ENCODE assay signal across 8 mouse cellular contexts in the genomic region with DNA sequence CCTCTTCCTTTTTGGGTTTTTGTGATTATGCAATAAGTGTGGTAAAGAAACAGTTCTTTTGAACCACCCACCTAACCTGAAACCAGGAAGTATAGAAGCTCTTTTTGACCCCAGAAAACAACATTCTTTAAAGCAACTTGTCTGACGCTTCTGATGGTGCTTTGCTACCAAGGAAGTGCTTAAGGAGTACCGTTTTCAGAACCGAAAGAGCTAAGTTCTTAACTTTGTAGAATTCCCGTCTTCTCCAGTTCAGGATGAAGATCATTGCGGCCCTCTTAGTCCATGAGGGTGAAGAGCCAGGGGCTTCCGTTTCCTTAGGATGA. TPM values are rescaled to one million over a fixed set of nuclear protein-coding genes. Genes with fewer than 3 reads are reported as not detected.
DNase-seq lines count a peak whose midpoint lies in the region; ATAC-seq lines count a peak whose summit lies in the region.

No protein-coding gene starts in this region.

- peak overlapping the region; percentile 50; the same call in 1 of the 2 replicates for H3K27ac ChIP-seq in heart, embryonic 11.5 days (ENCODE audit: low read depth, low read length)

- no peaks in the 10 kb centered on the region for H3K9me3 ChIP-seq in heart, embryonic 11.5 days (replicated peaks; ENCODE audit: control insufficient read depth, low read length)

- H3K9ac ChIP-seq in heart, embryonic 11.5 days (ENCODE audit: low read depth, low read length) = peak overlapping the region; percentile 28; the same call in 1 of the 2 replicates

- DNase-seq in heart, adult 9 months (ENCODE audit: low spot score in 2 of 2) = no peak
- no peak for DNase-seq in cerebellum, adult 11-12 months
- DNase-seq in urinary bladder, postnatal 10 days (ENCODE audit: low spot score) = no peak
- no peak for DNase-seq in gastrocnemius, adult 8-10 months (ENCODE audit: low spot score in 2 of 2)

- ATAC-seq in heart, embryonic 11.5 days (replicated peaks; ENCODE audit: insufficient number of reproducible peaks, low FRiP score, low TSS enrichment) = no peak
- peak; percentile 65 for ATAC-seq in CD4-positive, CD25-positive, alpha-beta regulatory T cell, adult 4 months
- ATAC-seq in granulocyte monocyte progenitor cell, adult 5-6 weeks (replicated peaks; ENCODE audit: poor library complexity, severe bottlenecking) = peak; percentile 41
- peak; percentile 47 for ATAC-seq in megakaryocyte, adult 5-6 weeks (ENCODE audit: poor library complexity, severe bottlenecking)

- peak overlapping the region; percentile 99 for H3K4me3 ChIP-seq in heart, embryonic 11.5 days (ENCODE audit: low read depth, low read length)

- H3K4me1 ChIP-seq in heart, embryonic 11.5 days (ENCODE audit: control insufficient read depth, insufficient read depth, low read length) = peaks cover 27% of the 10 kb centered on the region

- H3K36me3 ChIP-seq in heart, embryonic 11.5 days (ENCODE audit: control insufficient read depth, insufficient read depth, low read length) = no peaks in the 10 kb centered on the region

- WGBS in heart, embryonic 11.5 days (ENCODE audit: insufficient replicate concordance) = 52% methylated on average over 6 of the region's 6 CpGs

- H3K27me3 ChIP-seq in heart, embryonic 11.5 days (ENCODE audit: control insufficient read depth, insufficient read depth, low read length) = no peaks in the 10 kb centered on the region

- H3K4me2 ChIP-seq in heart, embryonic 11.5 days = peak overlapping the region; percentile 70

RNA-seq across cellular contexts. Expression of a gene that starts 1.1 kb away (rescaled TPM):
- 49.2 and 57.9 TPM in 2 replicates for polyA plus RNA-seq in heart, embryonic 11.5 days (2014; fragmentation: Nextera tagmentation; extraction: Ambion mirVana)
- 10 to 100 TPM; 29.1 to 44.1 TPM for polyA plus RNA-seq in CD4-positive, CD25-positive, alpha-beta regulatory T cell, adult 4 months (2017; shearing (Covaris generic))
- total RNA-seq in granulocyte monocyte progenitor cell, adult 5-6 weeks (2014; fragmentation: Nextera tagmentation) = 113 and 131 TPM in 2 replicates
- total RNA-seq in granulocyte monocyte progenitor cell, adult 5-6 weeks (2017) = 118 and 127 TPM in 2 replicates
- total RNA-seq in megakaryocyte, adult 5-6 weeks (2015) = 146 and 147 TPM in 2 replicates
- total RNA-seq in megakaryocyte, adult 5-6 weeks (2017) = 172 and 194 TPM in 2 replicates
- total RNA-seq in gastrocnemius, adult 8-10 months (2022) = 10 to 100 TPM; 42.1 to 48.3 (median 46.0) TPM
